Mouse (Mus musculus) limb, embryonic 14.5 days (tissue): Measurements from ENCODE around the gene Tmem26. TPM values are rescaled to one million over a fixed set of nuclear protein-coding genes. Genes with fewer than 3 reads are reported as not detected.

Experiments
- ATAC-seq: fragments of 200-750 bp; cut with Nextera tagmentation; 2 replicates; pipeline ENCODE4 v1.8.0; 2017; ENCODE audit warnings: low read depth, moderate number of reproducible peaks, moderate TSS enrichment; ENCODE audit not compliant: low FRiP score
- DNase-seq: peaks from one replicate; pipeline ENCODE4 v3.0.0-alpha.2; 2015; ENCODE audit warnings: low spot score
- H3K27ac ChIP-seq: fragments of 300-500 bp; sonication (generic); replicated peaks from 2 replicates; pipeline ENCODE4 v1.5.1; 2014; ENCODE audit warnings: low read depth, mild to moderate bottlenecking, low read length, moderate library complexity, mixed read lengths
- H3K27me3 ChIP-seq: fragments of 300-500 bp; sonication (generic); 2 replicates; pipeline ENCODE4 v1.6.1; 2014; ENCODE audit warnings: low read length, mixed read lengths; ENCODE audit not compliant: control insufficient read depth, insufficient read depth
- H3K36me3 ChIP-seq: fragments of 300-500 bp; sonication (generic); 2 replicates; pipeline ENCODE4 v1.6.1; 2014; ENCODE audit warnings: mild to moderate bottlenecking, low read length, moderate library complexity, mixed read lengths; ENCODE audit not compliant: control insufficient read depth, insufficient read depth
- H3K4me1 ChIP-seq: fragments of 300-500 bp; sonication (generic); 2 replicates; pipeline ENCODE4 v1.6.1; 2014; ENCODE audit warnings: antibody characterized with exemption, low read length, mixed read lengths; ENCODE audit not compliant: control insufficient read depth, insufficient read depth
- H3K4me2 ChIP-seq: fragments of 300-500 bp; sonication (generic); replicated peaks from 2 replicates; pipeline ENCODE4 v1.6.1; 2014; ENCODE audit warnings: low read depth, mild to moderate bottlenecking, low read length, moderate library complexity; ENCODE audit not compliant: severe bottlenecking
- H3K4me3 ChIP-seq: fragments of 300-500 bp; sonication (generic); replicated peaks from 2 replicates; pipeline ENCODE4 v1.5.1; 2014; ENCODE audit warnings: low read length
- H3K9ac ChIP-seq: fragments of 300-500 bp; sonication (generic); 2 replicates; pipeline ENCODE4 v1.6.1; 2014; ENCODE audit warnings: mild to moderate bottlenecking, low read depth, low read length, moderate library complexity; ENCODE audit not compliant: severe bottlenecking
- H3K9me3 ChIP-seq: fragments of 300-500 bp; sonication (generic); 2 replicates; pipeline ENCODE4 v1.6.1; 2016; ENCODE audit warnings: low read length; ENCODE audit not compliant: control insufficient read depth
- POLR2A ChIP-seq: fragments of 200-500 bp; IDR thresholded peaks from 2 replicates; pipeline ENCODE4 v1.8.0; 2012; ENCODE audit warnings: inconsistent platforms, mild to moderate bottlenecking, moderate library complexity, borderline replicate concordance; ENCODE audit not compliant: insufficient read depth, insufficient read length; ENCODE audit errors: extremely low read depth
- WGBS: fragments of 180-500 bp; shearing (Covaris S2); extraction: QIAGEN DNeasy Blood & Tissue Kit; methylation state at CpG from one replicate; pipeline ENCODE4 v1.1.7; 2014; 5-methylcytosine and 5-hydroxymethylcytosine counted together
- polyA plus RNA-seq, 2 experiments: library from polyadenylated mRNA; depleted of rRNA in 1 of 2; stranded (reverse) in 1 of 2; unstranded in 1 of 2; fragments of >200 nt; fragmentation: Nextera tagmentation in 1 of 2; extraction: Ambion mirVana in 1 of 2; gene quantifications; 2 replicates each; pipeline versions ENCODE4 v1.2.1 to v1.2.3; 2012 to 2014

Gene Tmem26
- polyA plus RNA-seq, 2 experiments: 29.4 to 59.6 TPM

- Histone ChIP-seq H3K9ac (no peak overlapping the region), H3K36me3 (peaks cover 3% of the 10 kb centered on the region; the same call in 1 of the 2 replicates), H3K27me3 (no peaks in the 10 kb centered on the region), H3K27ac (no peak overlapping the region), H3K9me3 (no peaks in the 10 kb centered on the region), H3K4me1 (no peaks in the 10 kb centered on the region), H3K4me2 (no peak overlapping the region), H3K4me3 (no peak overlapping the region)
- DNase-seq (no peak), ATAC-seq (no peak)
- 80% methylated on average over 2 of the region's 2 CpGs for WGBS
- TF ChIP-seq POLR2A: no peak
Observed at GRCm38 (mm10) chr10:68740251-68740650, 16.8 kb downstream of the Tmem26 start.

- Histone ChIP-seq H3K4me3 (no peak overlapping the region), H3K9ac (no peak overlapping the region), H3K27ac (no peak overlapping the region), H3K4me1 (0 out of 2 replicates have a peak, but pooled peaks cover 8% of the 10 kb centered on the region), H3K4me2 (no peak overlapping the region), H3K9me3 (no peaks in the 10 kb centered on the region), H3K36me3 (peaks cover 14% of the 10 kb centered on the region), H3K27me3 (no peaks in the 10 kb centered on the region)
- WGBS: 62% methylated on average over 7 of the region's 7 CpGs
- no peak for DNase-seq
- no peak for TF ChIP-seq POLR2A
- ATAC-seq: no peak
Observed at GRCm38 (mm10) chr10:68750921-68751320, 27.5 kb downstream of the Tmem26 start.

GRCm38 (mm10) chr10:68759238-68759637 is 35.8 kb downstream of the Tmem26 start:
- no peaks in the 10 kb centered on the region for H3K27me3 ChIP-seq
- H3K4me2 ChIP-seq: no peak overlapping the region
- DNase-seq (peak; percentile 35), ATAC-seq (no peak)
- H3K9me3 ChIP-seq: no peaks in the 10 kb centered on the region
- no peak overlapping the region for H3K27ac ChIP-seq
- no peak overlapping the region for H3K4me3 ChIP-seq
- H3K36me3 ChIP-seq: peaks cover 1% of the 10 kb centered on the region
- no peak overlapping the region for H3K9ac ChIP-seq
- 29% methylated on average over 5 of the region's 5 CpGs for WGBS
- TF ChIP-seq POLR2A: no peak
- H3K4me1 ChIP-seq: no peaks in the 10 kb centered on the region

GRCm38 (mm10) chr10:68759789-68760188 is 36.3 kb downstream of the Tmem26 start:
- Histone ChIP-seq H3K27ac (no peak overlapping the region), H3K4me3 (no peak overlapping the region), H3K9me3 (no peaks in the 10 kb centered on the region), H3K27me3 (no peaks in the 10 kb centered on the region), H3K9ac (no peak overlapping the region), H3K4me1 (no peaks in the 10 kb centered on the region), H3K4me2 (no peak overlapping the region), H3K36me3 (no peaks in the 10 kb centered on the region; the same call in none of the 2 replicates)
- 36% methylated on average over 7 of the region's 7 CpGs for WGBS
- ATAC-seq (peak; percentile 41; the same call in 1 of the 2 replicates), DNase-seq (no peak)
- no peak for TF ChIP-seq POLR2A

GRCm38 (mm10) chr10:68781067-68781868 is 57.8 kb downstream of the Tmem26 start:
- Histone ChIP-seq H3K27ac (peak overlapping the region; percentile 23; the same call in 1 of the 2 replicates), H3K4me1 (peaks cover 15% of the 10 kb centered on the region), H3K4me3 (no peak overlapping the region)

More at GRCm38 (mm10) chr10:68781067-68781868, 57.8 kb downstream of the Tmem26 start:
- DNase-seq: no peak
- ATAC-seq: no peak
- no peak for TF ChIP-seq POLR2A
- no peak overlapping the region for H3K4me2 ChIP-seq
- H3K9me3 ChIP-seq: no peaks in the 10 kb centered on the region
- no peaks in the 10 kb centered on the region for H3K27me3 ChIP-seq
- peaks cover 14% of the 10 kb centered on the region; the same call in 1 of the 2 replicates for H3K36me3 ChIP-seq
- H3K9ac ChIP-seq: no peak overlapping the region
- WGBS: 64% methylated on average over 9 of the region's 9 CpGs
